Mouse (Mus musculus) G1E (cell line): Measurements from ENCODE around the gene Suv39h2.

Experiments used
- CTCF ChIP-seq: IDR thresholded peaks from 2 replicates; pipeline ENCODE4 v1.5.1; 2012; ENCODE audit warnings: low read depth, low read length, inconsistent platforms, mixed read lengths
- GATA1 ChIP-seq: IDR thresholded peaks from 2 replicates; pipeline ENCODE4 v1.6.1; 2012; ENCODE audit warnings: borderline replicate concordance, low read length, inconsistent platforms, mixed read lengths
- TAL1 ChIP-seq: conservative IDR thresholded peaks from 2 replicates; pipeline ENCODE4 v1.6.1; 2012; ENCODE audit warnings: low read depth, low read length, inconsistent platforms, mixed read lengths

DNA sequence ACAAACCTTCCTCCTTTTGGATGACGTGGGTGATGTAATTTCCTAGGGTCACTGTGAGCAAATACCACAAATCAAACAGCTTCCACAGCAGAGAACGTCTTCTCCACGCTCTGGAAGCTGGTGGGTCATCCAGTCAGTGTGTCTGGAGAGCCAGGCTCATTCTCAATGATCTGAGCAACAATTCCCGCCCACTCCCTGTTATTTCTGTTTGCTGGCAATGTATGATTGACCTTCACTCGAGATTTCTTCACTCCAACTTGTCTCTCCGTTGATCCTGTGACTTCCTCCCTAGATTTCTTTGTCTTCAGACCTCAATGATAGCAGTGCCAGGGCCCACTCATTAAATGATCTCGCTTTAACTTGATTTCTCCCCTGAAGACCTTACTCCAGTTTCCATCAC, 67.1 kb downstream of the Suv39h2 start:
- TF ChIP-seq CTCF (no peak), GATA1 (no peak), TAL1 (no peak)
